Mouse (Mus musculus) layer of hippocampus, adult 18-20 months (tissue): ENCODE results near the gene Boc. TPM values are rescaled to one million over a fixed set of nuclear protein-coding genes. Genes with fewer than 3 reads are reported as not detected.

Source experiments
- DNase-seq, 2 experiments: peaks; one replicate each; pipeline ENCODE4 v3.0.0; 2022; ENCODE audit warnings: low spot score in 2 of 2
- long read RNA-seq: library from polyadenylated mRNA; stranded (forward); transcript quantifications from one replicate; pipeline ENCODE4 v2.0.0, GENCODE M21; 2021
- total RNA-seq, 2 experiments: library from RNA; stranded (reverse); gene quantifications; 2 replicates each; pipeline ENCODE4 v1.2.3; 2021

Gene Boc
- total RNA-seq = 10 to 100 TPM; 11.5 to 11.6 TPM
- long read RNA-seq, full-length matches to known transcripts = 5 of 20 reads
- long read RNA-seq, partial matches to known transcripts = 1 of 20 reads
- long read RNA-seq, other reads (novel, unspliced or antisense) = 14 of 20 reads

DNA sequence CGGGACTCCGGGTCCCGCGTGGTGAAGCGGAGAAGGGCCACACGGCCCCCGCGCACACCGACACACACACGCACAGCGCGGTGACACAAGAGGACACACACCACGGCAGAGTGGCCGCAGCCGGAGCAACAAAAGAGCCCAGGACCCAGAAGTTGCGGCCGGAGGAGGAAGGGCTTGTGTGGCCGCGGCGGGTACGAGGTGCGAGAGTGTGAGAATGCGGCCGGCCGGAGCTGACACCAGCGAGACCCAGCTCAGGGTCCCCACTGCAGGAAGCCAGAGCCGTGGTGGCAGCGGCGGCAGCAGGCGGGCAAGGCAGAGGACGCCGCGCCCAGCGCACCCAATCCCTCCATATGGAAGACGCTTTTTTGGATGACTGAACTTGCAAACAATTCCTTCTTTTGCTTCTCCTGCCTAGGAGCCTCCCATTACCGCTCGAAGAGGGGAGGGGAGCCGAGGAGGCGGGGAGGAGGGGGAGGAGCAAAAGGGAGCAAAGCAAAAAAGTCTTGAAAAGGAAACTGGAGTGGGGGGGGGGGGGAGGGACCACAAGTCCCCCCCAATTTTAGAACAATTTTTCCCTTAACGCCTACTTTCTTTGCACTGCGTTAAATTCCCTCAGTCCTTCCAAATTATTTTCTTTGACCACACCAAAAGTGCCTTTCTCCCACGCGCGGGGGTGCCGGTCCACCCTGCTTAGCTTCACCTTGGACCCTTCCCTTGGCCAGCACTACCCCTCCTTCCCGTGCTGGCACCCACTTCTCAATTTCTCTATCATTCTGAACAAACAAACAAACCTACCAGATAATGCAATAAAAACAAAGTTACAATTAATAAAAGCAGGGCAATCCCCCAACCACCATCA is at the start of gene Boc:
Boc (minus strand) TSS at position 427 of the 859 bp plus-strand sequence.
- DNase-seq = peak; percentile 57 to 67

DNA sequence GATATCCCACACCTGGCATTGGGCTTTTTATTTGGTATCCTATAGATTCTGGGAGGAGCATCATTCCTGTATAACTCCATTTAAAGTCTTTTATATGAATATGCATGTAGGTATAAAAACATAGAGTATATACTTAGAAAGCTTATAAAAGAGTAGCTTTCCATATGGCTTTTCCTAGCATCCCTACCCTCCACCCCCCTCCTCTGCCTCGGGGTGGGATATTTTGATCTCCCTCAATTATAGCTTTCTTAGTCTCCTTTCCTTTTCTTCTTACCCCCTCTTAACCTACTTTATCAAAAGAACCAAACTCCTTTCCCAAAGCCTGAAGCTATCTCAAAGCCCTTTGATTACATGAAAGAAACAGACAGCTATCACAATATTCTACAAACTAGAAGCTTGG is 47.9 kb upstream of the Boc start:
- no peak for DNase-seq

GRCm38 (mm10) chr16:44604021-44604616 is 45.4 kb upstream of the Boc start:
- no peak for DNase-seq

- no peak for DNase-seq
Observed at GRCm38 (mm10) chr16:44601999-44602794, 43.5 kb upstream of the Boc start.

GRCm38 (mm10) chr16:44601182-44601581 is 42.5 kb upstream of the Boc start:
- DNase-seq = no peak

DNA sequence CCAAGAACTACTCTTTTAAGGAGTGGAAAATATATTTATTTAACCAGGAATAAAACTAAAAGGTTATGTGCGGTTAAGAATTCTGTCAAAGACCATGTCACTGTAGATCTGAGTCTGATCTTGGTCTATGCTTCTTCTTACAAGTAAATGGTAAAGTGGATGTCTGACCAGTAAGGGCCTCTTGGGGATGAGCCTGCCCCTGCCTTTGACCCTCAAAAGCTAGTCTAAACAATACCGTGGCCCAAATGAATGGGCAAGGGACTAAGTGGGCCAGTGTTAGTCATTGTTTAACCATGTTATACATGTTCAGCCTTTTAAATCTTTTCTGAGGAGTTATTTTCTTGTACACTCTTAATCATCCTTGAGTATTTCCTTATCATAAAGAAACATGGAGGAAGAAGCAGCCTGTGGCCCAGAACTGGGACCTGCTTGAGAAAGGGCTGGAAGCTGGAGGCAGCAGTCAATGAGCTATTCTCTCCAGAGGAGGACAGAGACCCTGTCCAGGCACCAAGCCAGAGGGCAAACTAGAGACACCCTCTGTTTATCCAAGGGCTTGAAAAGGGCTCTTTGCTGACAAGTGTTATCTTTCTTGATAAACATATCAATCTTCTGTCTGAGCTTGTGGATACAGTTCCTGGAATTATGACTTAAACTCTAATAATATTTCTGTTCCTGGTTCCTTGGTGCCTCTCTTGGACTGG is 38.6 kb upstream of the Boc start:
- no peak for DNase-seq

GRCm38 (mm10) chr16:44589506-44589905 is 30.8 kb upstream of the Boc start:
- no peak for DNase-seq

GRCm38 (mm10) chr16:44579421-44580024 is 20.8 kb upstream of the Boc start:
- no peak for DNase-seq

DNA sequence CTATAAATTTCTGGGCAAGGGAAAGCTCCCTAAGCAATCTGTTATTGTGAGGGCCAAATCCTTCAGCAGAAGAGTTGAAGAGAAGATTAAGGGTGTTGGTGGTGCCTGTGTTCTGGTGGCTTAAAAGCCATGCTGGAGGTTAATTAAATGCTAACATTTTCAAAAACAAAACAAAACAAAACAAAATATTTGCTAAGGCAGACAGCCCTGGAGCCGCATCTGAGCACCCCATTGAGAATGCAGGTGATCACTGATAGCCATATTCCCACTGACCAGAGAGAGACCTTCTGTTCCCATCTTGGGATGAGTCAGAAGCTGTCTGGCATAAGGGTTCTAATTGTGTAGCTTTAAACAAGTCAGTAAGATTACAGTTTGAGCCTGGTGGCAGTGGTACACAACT is 19.9 kb upstream of the Boc start:
- no peak for DNase-seq

- no peak for DNase-seq
Observed at GRCm38 (mm10) chr16:44568056-44568455, 9.4 kb upstream of the Boc start.

DNA sequence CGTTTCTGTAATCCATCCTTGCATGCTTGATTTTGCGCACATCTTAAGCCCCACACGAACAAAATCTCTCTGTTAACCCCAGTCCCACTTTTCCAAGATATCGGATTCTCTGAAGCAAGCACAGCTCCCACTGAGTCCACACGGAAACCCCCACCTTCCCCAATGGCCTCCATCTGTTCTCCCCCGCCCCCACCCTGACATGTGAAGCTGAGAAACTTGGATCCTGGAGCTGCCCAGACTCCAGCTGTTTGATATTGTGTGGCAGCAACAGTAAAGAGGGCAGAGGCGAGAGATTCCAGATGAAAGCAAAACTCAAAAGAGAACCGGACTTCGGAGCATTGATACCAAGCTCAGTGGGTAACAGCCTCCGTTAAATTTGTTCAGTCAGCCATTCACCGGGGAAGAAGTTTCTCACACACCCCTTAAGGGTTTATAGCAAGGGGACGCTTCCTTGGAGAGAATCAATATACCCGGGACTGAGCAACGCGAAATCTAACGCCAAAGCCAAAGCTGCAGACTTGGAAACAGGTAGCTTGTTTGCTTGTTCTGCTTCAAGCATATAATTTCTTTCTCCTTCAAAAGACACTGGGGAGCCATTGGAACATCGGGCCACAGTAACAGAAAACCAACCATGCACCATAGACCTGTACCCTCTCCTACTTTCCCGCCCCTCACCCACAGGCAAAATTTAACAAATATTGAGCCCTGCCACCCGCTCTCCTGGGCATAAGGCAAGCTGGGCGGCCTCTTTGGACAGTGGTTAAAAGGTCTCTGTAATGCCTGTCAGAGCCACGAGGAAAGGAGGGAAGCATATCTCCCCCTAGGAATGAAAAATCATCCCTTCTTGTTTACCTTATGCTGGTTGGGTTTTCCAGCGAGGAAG is 6.9 kb upstream of the Boc start:
- no peak for DNase-seq

DNA sequence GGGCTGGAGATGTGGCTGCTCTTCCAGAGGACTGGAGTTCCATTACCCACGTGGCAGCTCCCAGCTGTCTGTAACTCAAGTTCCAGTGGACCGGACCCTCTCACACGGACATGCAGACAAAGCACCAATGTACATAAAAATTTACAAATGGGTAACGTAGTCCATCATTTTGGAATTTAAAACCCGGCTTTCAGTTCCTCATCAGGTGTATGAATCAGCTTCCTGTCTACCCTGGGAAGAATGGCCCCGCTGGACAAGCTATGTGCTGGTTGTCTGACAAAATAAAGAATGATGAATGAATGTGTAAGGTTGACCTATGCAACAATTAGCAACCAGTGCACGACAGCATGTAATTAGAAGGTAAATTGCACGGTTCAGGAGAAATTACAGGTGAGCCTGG is 5.7 kb upstream of the Boc start:
- DNase-seq = no peak

- DNase-seq = no peak
Observed at GRCm38 (mm10) chr16:44562061-44562460, 3.4 kb upstream of the Boc start.

GRCm38 (mm10) chr16:44560214-44560613 is 1.5 kb upstream of the Boc start:
- no peak for DNase-seq

DNA sequence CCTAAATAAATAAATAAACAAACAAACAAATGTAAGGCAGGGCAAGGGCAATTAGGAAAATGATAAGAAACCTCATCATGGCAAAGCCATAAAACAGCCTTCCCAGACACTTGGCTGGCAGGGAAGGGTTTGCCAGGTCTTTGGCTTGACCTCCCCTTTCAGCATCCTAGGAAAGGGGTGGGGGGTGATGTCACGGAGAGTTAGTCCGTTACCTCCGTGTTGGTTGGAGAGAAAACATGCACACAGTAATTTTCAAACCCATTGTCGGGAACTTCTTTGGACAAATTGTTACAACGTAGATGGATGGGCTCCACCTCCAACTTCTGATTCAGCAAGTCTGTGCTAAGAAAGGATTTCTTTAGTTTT is 616 bp upstream of the Boc start:
- no peak for DNase-seq

DNA sequence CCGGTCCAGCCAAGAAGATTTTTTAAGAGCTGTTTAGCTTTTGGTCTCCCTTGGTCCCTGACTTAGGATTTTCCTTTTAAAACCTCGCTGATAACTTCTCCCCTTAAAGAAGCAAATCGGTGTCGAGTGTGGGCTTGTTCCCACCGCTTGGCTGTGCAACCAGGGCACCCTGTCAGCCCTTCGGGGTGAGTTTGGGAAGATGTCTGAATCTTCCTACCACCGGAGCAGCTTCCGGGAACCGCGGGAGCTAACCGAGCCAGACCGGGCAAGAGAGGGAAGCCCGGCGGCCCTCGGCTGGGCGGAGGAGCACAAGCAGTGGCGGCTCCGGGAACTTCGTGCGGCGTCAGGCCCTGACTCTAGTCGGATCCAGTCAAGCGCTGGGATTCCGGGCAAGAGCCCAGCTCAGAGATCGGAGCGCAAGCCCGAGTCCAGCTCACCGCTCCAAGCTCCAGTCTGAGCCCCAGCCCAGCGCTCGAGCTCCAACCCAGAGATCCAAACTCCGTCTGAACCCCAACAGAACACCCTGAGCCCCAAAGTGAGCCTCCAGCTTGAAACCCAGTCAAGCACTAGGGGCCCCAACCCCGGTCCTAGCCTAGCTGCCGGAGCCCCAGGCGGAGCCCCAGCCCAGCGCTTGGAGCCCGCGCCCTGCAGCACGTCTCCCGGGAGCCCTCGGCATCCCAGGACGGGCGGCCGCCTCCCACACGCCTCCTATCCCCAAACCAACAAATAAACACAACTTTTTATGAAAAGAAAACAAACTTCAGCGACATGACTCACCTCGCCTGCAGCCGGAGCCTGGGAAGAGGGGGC is 831 bp downstream of the Boc start:
- peak; percentile 36 to 76 for DNase-seq

GRCm38 (mm10) chr16:44557084-44557483 is 1.6 kb downstream of the Boc start:
- DNase-seq = no peak

DNA sequence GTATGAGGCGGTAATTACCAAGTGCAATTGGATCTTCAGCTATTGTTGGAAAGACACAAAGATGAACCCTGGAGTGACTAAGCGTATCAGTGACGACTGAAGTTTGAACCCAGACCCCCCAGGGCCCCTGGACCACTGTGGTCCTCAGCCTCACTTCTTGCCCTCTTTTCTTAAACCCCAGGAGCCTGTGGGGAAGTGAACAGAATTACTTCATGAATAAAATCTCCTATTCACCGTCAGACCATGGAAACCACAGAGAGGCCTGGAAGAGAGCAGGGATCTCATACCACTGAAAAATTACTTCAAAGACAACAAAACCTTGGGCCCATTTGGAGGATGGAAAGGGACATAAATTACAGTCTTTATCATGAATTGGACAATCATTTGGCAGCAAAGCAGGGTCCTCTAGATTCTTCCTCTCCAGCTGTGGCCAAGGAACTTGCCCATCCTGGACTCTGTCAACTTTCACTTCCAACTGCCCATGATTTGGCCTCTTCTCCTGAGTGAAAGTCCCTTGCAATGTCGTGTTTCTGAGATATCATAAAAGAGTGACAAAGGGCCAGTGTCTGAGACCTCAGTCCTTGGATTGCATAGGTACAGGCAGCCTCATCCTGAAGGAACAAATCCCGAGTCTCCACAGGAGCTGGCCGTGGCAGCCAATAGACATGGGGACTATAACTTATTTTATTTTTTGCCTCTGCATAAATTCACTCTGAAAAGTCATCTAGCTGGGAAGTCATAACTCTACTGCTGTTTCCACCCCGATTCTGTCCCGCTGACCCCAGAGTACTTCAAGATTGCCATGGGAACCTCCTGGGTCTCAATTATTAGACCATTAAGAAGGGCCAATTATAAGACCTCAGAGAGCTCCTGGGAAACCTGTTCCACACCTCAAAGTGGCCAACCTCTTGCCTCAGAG is 2.6 kb downstream of the Boc start:
- no peak for DNase-seq
